Mouse (Mus musculus): Measurements from ENCODE around the gene Inka2. TPM values are rescaled to one million over a fixed set of nuclear protein-coding genes. Genes with fewer than 3 reads are reported as not detected.

The Inka2 gene
- polyA plus RNA-seq, 1 experiment, result 0.30 TPM

DNA sequence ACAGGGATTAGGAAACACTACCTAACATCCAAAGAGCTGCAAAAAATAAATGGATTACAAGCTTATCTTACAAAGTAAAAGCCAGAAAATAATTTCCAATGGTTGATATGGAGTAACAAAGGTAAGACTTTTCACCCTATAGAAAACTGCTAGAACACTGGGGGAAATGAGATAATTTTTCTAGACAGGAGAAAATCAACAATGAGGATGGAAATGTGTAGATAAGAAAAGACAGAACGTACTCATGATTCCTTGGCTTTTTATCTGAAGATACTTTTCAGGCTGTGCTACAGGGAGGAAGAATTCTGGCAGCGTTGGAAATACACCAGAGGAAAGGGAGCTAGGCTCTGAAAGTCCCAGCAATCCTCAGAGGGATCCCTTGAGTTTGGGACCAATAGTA lies 46.4 kb downstream of the Inka2 start:
- no peak overlapping the region for H3K4me3 ChIP-seq (ENCODE audit: control insufficient read depth, low read depth, low read length)
- H3K4me1 ChIP-seq (ENCODE audit: control insufficient read depth, insufficient read depth, low read length), result no peaks in the 10 kb centered on the region
- TF ChIP-seq POLR2A (IDR thresholded peaks at IDR 0.05; ENCODE audit: control insufficient read depth, low read depth, low read length), result no peak
- TF ChIP-seq CTCF (IDR thresholded peaks at IDR 0.05; ENCODE audit: control insufficient read depth, insufficient read depth, insufficient replicate concordance, low read depth, low read length), result no peak
- H3K27me3 ChIP-seq (ENCODE audit: control insufficient read depth, insufficient read depth, low read length), result no peaks in the 10 kb centered on the region
- no peak overlapping the region for H3K27ac ChIP-seq (ENCODE audit: control insufficient read depth, insufficient read depth, low read depth, low read length)
- H3K36me3 ChIP-seq (ENCODE audit: control insufficient read depth, insufficient read depth, low read length), result no peaks in the 10 kb centered on the region

DNA sequence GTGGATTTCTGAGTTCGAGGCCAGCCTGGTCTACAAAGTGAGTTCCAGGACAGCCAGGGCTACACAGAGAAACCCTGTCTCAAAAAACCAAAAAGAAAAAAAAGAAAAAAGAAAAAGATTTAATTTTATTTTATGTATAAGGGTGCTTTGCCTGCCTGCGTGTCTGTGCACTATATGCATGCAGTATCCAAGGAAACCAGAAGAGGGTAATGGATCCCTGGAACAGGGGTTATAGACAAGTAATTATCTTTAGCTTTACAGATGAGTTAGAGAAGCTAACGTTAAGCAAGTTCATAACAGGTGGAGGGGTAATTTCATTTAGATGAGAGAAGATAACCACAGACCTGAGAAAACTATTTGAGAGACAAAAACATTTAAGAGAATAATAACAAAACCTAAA lies 49.8 kb downstream of the Inka2 start:
- H3K4me1 ChIP-seq (ENCODE audit: control insufficient read depth, insufficient read depth, low read length), result no peaks in the 10 kb centered on the region
- TF ChIP-seq POLR2A (IDR thresholded peaks at IDR 0.05; ENCODE audit: control insufficient read depth, low read depth, low read length) (no peak), CTCF (IDR thresholded peaks at IDR 0.05; ENCODE audit: control insufficient read depth, insufficient read depth, insufficient replicate concordance, low read depth, low read length) (no peak)
- no peak overlapping the region for H3K27ac ChIP-seq (ENCODE audit: control insufficient read depth, insufficient read depth, low read depth, low read length)
- H3K27me3 ChIP-seq (ENCODE audit: control insufficient read depth, insufficient read depth, low read length), result no peaks in the 10 kb centered on the region
- H3K36me3 ChIP-seq (ENCODE audit: control insufficient read depth, insufficient read depth, low read length), result no peaks in the 10 kb centered on the region
- H3K4me3 ChIP-seq (ENCODE audit: control insufficient read depth, low read depth, low read length), result no peak overlapping the region

GRCm38 (mm10) chr3:105755123-105755522 lies 50.7 kb downstream of the Inka2 start:
- H3K27ac ChIP-seq (ENCODE audit: control insufficient read depth, insufficient read depth, low read depth, low read length), result no peak overlapping the region
- no peak overlapping the region for H3K4me3 ChIP-seq (ENCODE audit: control insufficient read depth, low read depth, low read length)
- no peaks in the 10 kb centered on the region for H3K36me3 ChIP-seq (ENCODE audit: control insufficient read depth, insufficient read depth, low read length)
- no peaks in the 10 kb centered on the region for H3K27me3 ChIP-seq (ENCODE audit: control insufficient read depth, insufficient read depth, low read length)
- TF ChIP-seq POLR2A (IDR thresholded peaks at IDR 0.05; ENCODE audit: control insufficient read depth, low read depth, low read length) (no peak), CTCF (IDR thresholded peaks at IDR 0.05; ENCODE audit: control insufficient read depth, insufficient read depth, insufficient replicate concordance, low read depth, low read length) (no peak)
- H3K4me1 ChIP-seq (ENCODE audit: control insufficient read depth, insufficient read depth, low read length), result no peaks in the 10 kb centered on the region

DNA sequence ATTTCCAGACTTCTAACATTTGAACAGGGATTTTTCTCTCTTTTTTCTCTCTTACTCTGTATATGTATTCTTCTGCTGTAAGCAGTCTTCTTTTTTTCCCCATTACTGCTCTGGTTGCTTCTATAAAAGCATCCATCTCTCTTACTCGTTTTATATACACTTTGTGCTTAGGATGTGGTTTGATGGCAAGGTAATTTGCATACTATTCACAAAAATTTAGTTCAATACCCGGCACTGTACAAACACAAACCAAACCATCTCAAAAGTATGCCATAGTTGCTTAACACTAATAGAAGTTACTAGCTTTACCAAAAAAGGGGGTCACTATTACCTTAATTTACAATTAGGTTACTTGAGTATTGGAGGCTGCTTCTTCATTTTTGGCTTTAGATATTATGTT lies 52.1 kb downstream of the Inka2 start:
- TF ChIP-seq CTCF (IDR thresholded peaks at IDR 0.05; ENCODE audit: control insufficient read depth, insufficient read depth, insufficient replicate concordance, low read depth, low read length) (no peak), POLR2A (IDR thresholded peaks at IDR 0.05; ENCODE audit: control insufficient read depth, low read depth, low read length) (no peak)
- H3K4me3 ChIP-seq (ENCODE audit: control insufficient read depth, low read depth, low read length), result no peak overlapping the region
- H3K27me3 ChIP-seq (ENCODE audit: control insufficient read depth, insufficient read depth, low read length), result no peaks in the 10 kb centered on the region
- H3K36me3 ChIP-seq (ENCODE audit: control insufficient read depth, insufficient read depth, low read length), result no peaks in the 10 kb centered on the region
- no peaks in the 10 kb centered on the region for H3K4me1 ChIP-seq (ENCODE audit: control insufficient read depth, insufficient read depth, low read length)
- no peak overlapping the region for H3K27ac ChIP-seq (ENCODE audit: control insufficient read depth, insufficient read depth, low read depth, low read length)

GRCm38 (mm10) chr3:105757323-105758083 lies 53.1 kb downstream of the Inka2 start:
- Histone ChIP-seq H3K4me3 (ENCODE audit: control insufficient read depth, low read depth, low read length) (no peak overlapping the region), H3K27ac (ENCODE audit: control insufficient read depth, insufficient read depth, low read depth, low read length) (no peak overlapping the region), H3K36me3 (ENCODE audit: control insufficient read depth, insufficient read depth, low read length) (no peaks in the 10 kb centered on the region), H3K4me1 (ENCODE audit: control insufficient read depth, insufficient read depth, low read length) (no peaks in the 10 kb centered on the region), H3K27me3 (ENCODE audit: control insufficient read depth, insufficient read depth, low read length) (no peaks in the 10 kb centered on the region)
- no peak for TF ChIP-seq POLR2A (IDR thresholded peaks at IDR 0.05; ENCODE audit: control insufficient read depth, low read depth, low read length)
- TF ChIP-seq CTCF (IDR thresholded peaks at IDR 0.05; ENCODE audit: control insufficient read depth, insufficient read depth, insufficient replicate concordance, low read depth, low read length), result no peak

DNA sequence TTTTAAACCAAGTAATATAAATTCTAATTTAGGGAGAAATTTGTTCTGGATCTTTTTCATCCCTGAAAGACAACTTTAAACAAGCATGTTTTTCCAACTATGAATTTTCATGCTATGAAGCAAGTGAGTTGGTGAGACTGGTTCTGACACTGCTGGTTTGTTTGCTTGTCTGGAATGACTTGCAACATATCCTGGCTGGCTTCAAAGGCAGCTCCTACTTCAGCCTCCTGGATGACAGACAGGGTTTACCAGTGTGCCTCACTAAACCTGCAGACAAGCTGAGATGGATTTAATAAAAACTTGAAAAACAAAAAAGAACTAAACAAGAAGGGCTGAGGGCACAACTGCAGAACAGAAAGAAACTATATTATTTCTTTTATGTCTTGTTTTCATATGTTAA lies 53.7 kb downstream of the Inka2 start:
- Histone ChIP-seq H3K27me3 (ENCODE audit: control insufficient read depth, insufficient read depth, low read length) (no peaks in the 10 kb centered on the region), H3K27ac (ENCODE audit: control insufficient read depth, insufficient read depth, low read depth, low read length) (no peak overlapping the region), H3K4me1 (ENCODE audit: control insufficient read depth, insufficient read depth, low read length) (no peaks in the 10 kb centered on the region), H3K4me3 (ENCODE audit: control insufficient read depth, low read depth, low read length) (no peak overlapping the region), H3K36me3 (ENCODE audit: control insufficient read depth, insufficient read depth, low read length) (no peaks in the 10 kb centered on the region)
- TF ChIP-seq CTCF (IDR thresholded peaks at IDR 0.05; ENCODE audit: control insufficient read depth, insufficient read depth, insufficient replicate concordance, low read depth, low read length) (no peak), POLR2A (IDR thresholded peaks at IDR 0.05; ENCODE audit: control insufficient read depth, low read depth, low read length) (no peak)

- Histone ChIP-seq H3K27ac (ENCODE audit: control insufficient read depth, insufficient read depth, low read depth, low read length) (no peak overlapping the region), H3K27me3 (ENCODE audit: control insufficient read depth, insufficient read depth, low read length) (no peaks in the 10 kb centered on the region), H3K4me1 (ENCODE audit: control insufficient read depth, insufficient read depth, low read length) (no peaks in the 10 kb centered on the region), H3K4me3 (ENCODE audit: control insufficient read depth, low read depth, low read length) (no peak overlapping the region), H3K36me3 (ENCODE audit: control insufficient read depth, insufficient read depth, low read length) (no peaks in the 10 kb centered on the region)
- TF ChIP-seq CTCF (IDR thresholded peaks at IDR 0.05; ENCODE audit: control insufficient read depth, insufficient read depth, insufficient replicate concordance, low read depth, low read length), result no peak
- no peak for TF ChIP-seq POLR2A (IDR thresholded peaks at IDR 0.05; ENCODE audit: control insufficient read depth, low read depth, low read length)
Observed at GRCm38 (mm10) chr3:105758658-105759057, 54.3 kb downstream of the Inka2 start.

Data from testis, adult 2 months (tissue).